In genomic region chr10:79684770-79685600, GRCm38 (mm10) we compare ENCODE assay signal across 16 mouse cellular contexts. TPM values are rescaled to one million over a fixed set of nuclear protein-coding genes. Genes with fewer than 3 reads are reported as not detected.
A peak's percentile ranks its signal among the peaks of the same experiment; 100 is the strongest.
DNase-seq lines count a peak whose midpoint lies in the region; ATAC-seq and TF ChIP-seq lines count a peak whose summit lies in the region.
"Had no signal": no experiment of that assay in that cellular context is flagged by ENCODE, and none has a peak within 500 bp of the region (broad histone marks: within the 10 kb centered on the region; RNA-seq: fewer than 3 reads in every experiment).

No protein-coding gene starts in this region.

- TF ChIP-seq CTCF in heart, postnatal 0 days (IDR thresholded peaks at IDR 0.05; ENCODE audit: low read depth) = no peak

- H3K4me2 ChIP-seq in heart, embryonic 12.5 days = 0 out of 2 replicates have a peak overlapping the region, but pooled peaks have one; percentile 92
- H3K4me2 ChIP-seq in heart, postnatal 0 days (ENCODE audit: low read depth, low read length) = no peak overlapping the region
- H3K4me2 ChIP-seq in myocyte (ENCODE audit: low read depth) = peak overlapping the region; percentile 100

- no peak for TF ChIP-seq EP300 in heart, postnatal 0 days (IDR thresholded peaks at IDR 0.05; ENCODE audit: low read depth)

- 0 out of 2 replicates have a peak overlapping the region, but pooled peaks have one; percentile 88 for H3K9ac ChIP-seq in heart, embryonic 12.5 days
- no peak overlapping the region for H3K9ac ChIP-seq in heart, postnatal 0 days (replicated peaks; ENCODE audit: low read depth, low read length)
- H3K9ac ChIP-seq: midbrain, embryonic 15.5 days; neural tube, embryonic 12.5 days had no signal

- peaks cover 59% of the 10 kb centered on the region for H3K36me3 ChIP-seq in heart, embryonic 12.5 days
- peaks cover 50% of the 10 kb centered on the region for H3K36me3 ChIP-seq in heart, postnatal 0 days (replicated peaks; ENCODE audit: control insufficient read depth, insufficient read depth, low read length)
- peaks cover 30% of the 10 kb centered on the region for H3K36me3 ChIP-seq in myocyte (ENCODE audit: control insufficient read depth, insufficient read depth)

- H3K27ac ChIP-seq in heart, embryonic 12.5 days (ENCODE audit: poor library complexity, severe bottlenecking) = peak overlapping the region; percentile 50; the same call in 1 of the 2 replicates
- H3K27ac ChIP-seq in heart, postnatal 0 days (ENCODE audit: low read depth) = peak overlapping the region; percentile 96
- H3K27ac ChIP-seq: intestine, embryonic 15.5 days; midbrain, embryonic 15.5 days; neural tube, embryonic 12.5 days had no signal

- H3K79me2 ChIP-seq in myocyte (ENCODE audit: control insufficient read depth, insufficient read depth) = peaks cover 42% of the 10 kb centered on the region

- 93% methylated on average over 25 of the region's 25 CpGs for WGBS in heart, embryonic 12.5 days
- 91% methylated on average over 25 of the region's 25 CpGs for WGBS in heart, postnatal 0 days

- no peak overlapping the region for H3K4me3 ChIP-seq in heart, embryonic 12.5 days
- no peak overlapping the region for H3K4me3 ChIP-seq in heart, postnatal 0 days (ENCODE audit: low read depth, low read length)
- H3K4me3 ChIP-seq in myocyte = peak overlapping the region; percentile 98
- H3K4me3 ChIP-seq: intestine, embryonic 15.5 days; midbrain, embryonic 15.5 days; neural tube, embryonic 12.5 days had no signal

- DNase-seq in heart, postnatal 4 days = no peak
- peak; percentile 5 for DNase-seq in ovary, postnatal 36 days (ENCODE audit: low spot score)
- no peak for DNase-seq in ovary, adult 18-20 months (ENCODE audit: low spot score)
- no peak for DNase-seq in heart, postnatal 0 days (ENCODE audit: low spot score)
- DNase-seq in right cerebral cortex, postnatal 14 days = no peak
- DNase-seq: left cerebral cortex, postnatal 4 days; retina, postnatal 1 day; thymus, postnatal 4 days had no signal

- H3K4me1 ChIP-seq in heart, embryonic 12.5 days (replicated peaks) = peaks cover 54% of the 10 kb centered on the region
- peaks cover 30% of the 10 kb centered on the region for H3K4me1 ChIP-seq in heart, postnatal 0 days (ENCODE audit: control insufficient read depth, insufficient read depth)

- no peaks in the 10 kb centered on the region for H3K9me3 ChIP-seq in heart, embryonic 12.5 days (replicated peaks)
- H3K9me3 ChIP-seq in heart, postnatal 0 days (replicated peaks; ENCODE audit: control insufficient read depth, low read length) = no peaks in the 10 kb centered on the region
- H3K9me3 ChIP-seq: intestine, embryonic 15.5 days; midbrain, embryonic 15.5 days; neural tube, embryonic 12.5 days had no signal

- H3K27me3 ChIP-seq in heart, embryonic 12.5 days (replicated peaks) = no peaks in the 10 kb centered on the region
- H3K27me3 ChIP-seq in heart, postnatal 0 days (ENCODE audit: control insufficient read depth, insufficient read depth, low read length) = no peaks in the 10 kb centered on the region
- H3K27me3 ChIP-seq in myocyte (ENCODE audit: control insufficient read depth, insufficient read depth, insufficient read length) = no peaks in the 10 kb centered on the region
- H3K27me3 ChIP-seq: intestine, embryonic 15.5 days; midbrain, embryonic 15.5 days; neural tube, embryonic 12.5 days had no signal

- no peak overlapping the region for H3ac ChIP-seq in myocyte (ENCODE audit: control insufficient read depth, insufficient read length)

- peak; percentile 10 for TF ChIP-seq POLR2A in myocyte (IDR thresholded peaks at IDR 0.05; ENCODE audit: insufficient read length, low read depth)

- ATAC-seq in heart, embryonic 12.5 days (ENCODE audit: insufficient number of reproducible peaks, low FRiP score) = no peak
- ATAC-seq in heart, postnatal 0 days (ENCODE audit: insufficient read depth, low read depth) = no peak
- ATAC-seq: intestine, embryonic 15.5 days; midbrain, embryonic 15.5 days had no signal

TF ChIP-seq in myocyte, 11 proteins besides CTCF, POLR2A, EP300 and RAD21:
- TF ChIP-seq REST (IDR thresholded peaks at IDR 0.05; ENCODE audit: insufficient read depth, insufficient read length) = no peak
- no peak for TF ChIP-seq CEBPB (IDR thresholded peaks at IDR 0.05; ENCODE audit: insufficient read depth, poor library complexity, severe bottlenecking)
- no peak for TF ChIP-seq TCF3 (IDR thresholded peaks at IDR 0.05; ENCODE audit: insufficient read length, low read depth)
- TF ChIP-seq SRF (IDR thresholded peaks at IDR 0.05; ENCODE audit: control insufficient read depth, insufficient read length, low read depth) = no peak
- no peak for TF ChIP-seq MYOD1 (IDR thresholded peaks at IDR 0.05; ENCODE audit: control insufficient read depth in 1 of 3, insufficient read length in 2 of 3, low read depth in 2 of 3)
- TF ChIP-seq POLR2AphosphoS2 (IDR thresholded peaks at IDR 0.05; ENCODE audit: insufficient read length, low read depth) = no peak
- no peak for TF ChIP-seq USF1 (IDR thresholded peaks at IDR 0.05; ENCODE audit: low read depth)
- TF ChIP-seq MAX (IDR thresholded peaks at IDR 0.05; ENCODE audit: low read depth) = no peak
- no peak for TF ChIP-seq TCF12 (IDR thresholded peaks at IDR 0.05; ENCODE audit: insufficient read depth, poor library complexity, severe bottlenecking)
- no peak for TF ChIP-seq E2F4 (IDR thresholded peaks at IDR 0.05; ENCODE audit: insufficient read depth)
- TF ChIP-seq MYOG (IDR thresholded peaks at IDR 0.05; ENCODE audit: control insufficient read depth in 1 of 3, insufficient read depth in 1 of 3, insufficient read length in 2 of 3, low read depth in 2 of 3) = no peak

RNA-seq across cellular contexts. Expression of gene Cdc34, which starts 3.0 kb away (rescaled TPM):
- 151 and 152 TPM in 2 replicates for polyA plus RNA-seq in heart, embryonic 12.5 days (2016; fragmentation: Nextera tagmentation; extraction: Ambion mirVana)
- 100 to 1,000 TPM; 134 to 145 TPM for total RNA-seq in heart, postnatal 4 days (2021)
- 162 and 183 TPM in 2 replicates for total RNA-seq in heart, postnatal 0 days (2014; rRNA removed; ENCODE audit: low replicate concordance)
- polyA plus RNA-seq in heart, postnatal 0 days (2015; fragmentation: Nextera tagmentation; extraction: Ambion mirVana) = 115 and 120 TPM in 2 replicates
- 299 TPM for polyA plus RNA-seq in myocyte (2012; fragmentation: generic; extraction: Trizol)

RNA-seq across cellular contexts. Expression of gene Gzmm, which starts 3.8 kb away (rescaled TPM):
- 0.78 and 0.83 TPM in 2 replicates for polyA plus RNA-seq in heart, embryonic 12.5 days (2016; fragmentation: Nextera tagmentation; extraction: Ambion mirVana)
- total RNA-seq in heart, postnatal 4 days (2021) = 1 to 10 TPM; 2.9 to 3.7 TPM
- total RNA-seq in heart, postnatal 0 days (2014; rRNA removed; ENCODE audit: low replicate concordance) = 2.4 and 2.5 TPM in 2 replicates
- 2.1 and 2.8 TPM in 2 replicates for polyA plus RNA-seq in heart, postnatal 0 days (2015; fragmentation: Nextera tagmentation; extraction: Ambion mirVana)
- 0.71 TPM for polyA plus RNA-seq in myocyte (2012; fragmentation: generic; extraction: Trizol)
- total RNA-seq: hematopoietic stem cell, adult 5-6 weeks had no signal

RNA-seq across cellular contexts. Expression of gene Tpgs1, which starts 15.8 kb away (rescaled TPM):
- 41.9 and 46.0 TPM in 2 replicates for polyA plus RNA-seq in heart, embryonic 12.5 days (2016; fragmentation: Nextera tagmentation; extraction: Ambion mirVana)
- 10 to 100 TPM; 18.8 to 20.3 TPM for total RNA-seq in heart, postnatal 4 days (2021)
- total RNA-seq in heart, postnatal 0 days (2014; rRNA removed; ENCODE audit: low replicate concordance) = 19.7 and 28.3 TPM in 2 replicates
- 43.6 and 45.3 TPM in 2 replicates for polyA plus RNA-seq in heart, postnatal 0 days (2015; fragmentation: Nextera tagmentation; extraction: Ambion mirVana)
- polyA plus RNA-seq in myocyte (2012; fragmentation: generic; extraction: Trizol) = 80.2 TPM

RNA-seq across cellular contexts. Expression of gene Bsg, which starts 19.3 kb away (rescaled TPM):
- polyA plus RNA-seq in heart, embryonic 12.5 days (2016; fragmentation: Nextera tagmentation; extraction: Ambion mirVana) = 1,289 and 1,310 TPM in 2 replicates
- total RNA-seq in heart, postnatal 4 days (2021) = 100 to 1,000 TPM; 793 to 876 TPM
- total RNA-seq in heart, postnatal 0 days (2014; rRNA removed; ENCODE audit: low replicate concordance) = 1,449 and 1,606 TPM in 2 replicates
- 1,256 and 1,260 TPM in 2 replicates for polyA plus RNA-seq in heart, postnatal 0 days (2015; fragmentation: Nextera tagmentation; extraction: Ambion mirVana)
- polyA plus RNA-seq in myocyte (2012; fragmentation: generic; extraction: Trizol) = 1,268 TPM

RNA-seq across cellular contexts. Expression of gene Madcam1, which starts 20.6 kb away (rescaled TPM):
- polyA plus RNA-seq in heart, embryonic 12.5 days (2016; fragmentation: Nextera tagmentation; extraction: Ambion mirVana) = 0.23 and 1.0 TPM in 2 replicates
- total RNA-seq in heart, postnatal 4 days (2021) = under 1 TPM; 0.36 to 0.67 TPM
- not detected in 2 replicates for total RNA-seq in heart, postnatal 0 days (2014; rRNA removed; ENCODE audit: low replicate concordance)
- polyA plus RNA-seq in heart, postnatal 0 days (2015; fragmentation: Nextera tagmentation; extraction: Ambion mirVana) = 1.3 and 1.4 TPM in 2 replicates
- not detected for polyA plus RNA-seq in myocyte (2012; fragmentation: generic; extraction: Trizol)
- total RNA-seq: adrenal gland, adult 2 months; hematopoietic stem cell, adult 5-6 weeks; layer of hippocampus, postnatal 25 days had no signal
- polyA plus RNA-seq: adrenal gland, adult 2 months had no signal
